Mouse (Mus musculus): ENCODE results near the gene Mpc1.

Mpc1 gene

DNA sequence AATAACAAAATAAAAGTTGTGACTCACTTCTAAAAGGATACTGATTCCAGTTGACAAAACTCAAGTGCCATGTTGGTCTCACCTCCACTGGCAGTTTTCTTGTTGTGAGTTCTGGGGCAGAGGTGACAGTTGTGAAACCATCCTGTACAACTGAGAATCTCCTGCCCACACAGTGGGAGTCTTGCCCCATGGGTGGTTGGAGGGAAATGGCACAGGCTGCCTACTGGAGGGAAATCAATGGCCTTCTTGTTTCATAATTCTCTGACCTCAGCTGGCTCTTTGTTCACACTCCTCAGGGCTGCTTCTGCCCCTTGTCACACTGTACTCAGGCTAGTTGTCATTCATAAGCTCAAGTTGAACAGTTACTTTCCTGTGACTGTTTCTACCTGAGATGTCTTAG is 16.8 kb downstream of the Mpc1 start:
- no peak overlapping the region for H3K4me3 ChIP-seq (replicated peaks; ENCODE audit: low read length)
- H3K4me1 ChIP-seq (replicated peaks; ENCODE audit: low read depth, low read length) = peaks cover 4% of the 10 kb centered on the region; the same call in 1 of the 2 replicates
- TF ChIP-seq NANOG (IDR thresholded peaks at IDR 0.05; ENCODE audit: borderline replicate concordance, low read length) (no peak), CTCF (conservative IDR thresholded peaks at IDR 0.05; ENCODE audit: low read length) (no peak)
- H3K9me3 ChIP-seq (ENCODE audit: low read length) = no peaks in the 10 kb centered on the region
- H3K36me3 ChIP-seq (ENCODE audit: insufficient read depth, low read length) = peaks cover 17% of the 10 kb centered on the region
- H3K27me3 ChIP-seq (ENCODE audit: insufficient read depth, low read length) = 0 out of 2 replicates have a peak, but pooled peaks cover 4% of the 10 kb centered on the region

DNA sequence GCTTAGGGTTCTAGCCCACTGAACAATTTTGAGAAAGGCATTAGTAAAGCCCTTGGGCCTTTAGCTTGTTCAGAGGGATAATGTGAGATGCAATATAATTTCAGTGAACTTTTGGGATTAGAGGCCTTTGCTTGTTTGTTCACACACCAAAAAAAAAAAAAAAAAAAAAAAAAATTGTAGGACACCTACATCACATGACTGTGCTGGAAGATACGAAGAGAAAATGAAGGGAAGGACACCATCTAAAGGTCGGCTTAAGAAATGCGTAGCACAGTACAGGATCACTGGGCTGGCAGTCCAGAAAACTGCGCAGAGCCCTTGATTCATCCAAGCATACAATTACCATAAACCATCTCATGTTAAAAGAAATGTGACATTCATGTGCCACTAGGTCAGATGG is 18.8 kb downstream of the Mpc1 start:
- H3K27me3 ChIP-seq (ENCODE audit: insufficient read depth, low read length) = 0 out of 2 replicates have a peak, but pooled peaks cover 4% of the 10 kb centered on the region
- H3K9me3 ChIP-seq (ENCODE audit: low read length) = no peaks in the 10 kb centered on the region
- peaks cover 4% of the 10 kb centered on the region; the same call in 1 of the 2 replicates for H3K4me1 ChIP-seq (replicated peaks; ENCODE audit: low read depth, low read length)
- peaks cover 13% of the 10 kb centered on the region for H3K36me3 ChIP-seq (ENCODE audit: insufficient read depth, low read length)
- H3K4me3 ChIP-seq (replicated peaks; ENCODE audit: low read length) = no peak overlapping the region
- TF ChIP-seq CTCF (conservative IDR thresholded peaks at IDR 0.05; ENCODE audit: low read length) = no peak
- no peak for TF ChIP-seq POU5F1 (IDR thresholded peaks at IDR 0.05; ENCODE audit: borderline replicate concordance, low read length)
- no peak for TF ChIP-seq NANOG (IDR thresholded peaks at IDR 0.05; ENCODE audit: borderline replicate concordance, low read length)

DNA sequence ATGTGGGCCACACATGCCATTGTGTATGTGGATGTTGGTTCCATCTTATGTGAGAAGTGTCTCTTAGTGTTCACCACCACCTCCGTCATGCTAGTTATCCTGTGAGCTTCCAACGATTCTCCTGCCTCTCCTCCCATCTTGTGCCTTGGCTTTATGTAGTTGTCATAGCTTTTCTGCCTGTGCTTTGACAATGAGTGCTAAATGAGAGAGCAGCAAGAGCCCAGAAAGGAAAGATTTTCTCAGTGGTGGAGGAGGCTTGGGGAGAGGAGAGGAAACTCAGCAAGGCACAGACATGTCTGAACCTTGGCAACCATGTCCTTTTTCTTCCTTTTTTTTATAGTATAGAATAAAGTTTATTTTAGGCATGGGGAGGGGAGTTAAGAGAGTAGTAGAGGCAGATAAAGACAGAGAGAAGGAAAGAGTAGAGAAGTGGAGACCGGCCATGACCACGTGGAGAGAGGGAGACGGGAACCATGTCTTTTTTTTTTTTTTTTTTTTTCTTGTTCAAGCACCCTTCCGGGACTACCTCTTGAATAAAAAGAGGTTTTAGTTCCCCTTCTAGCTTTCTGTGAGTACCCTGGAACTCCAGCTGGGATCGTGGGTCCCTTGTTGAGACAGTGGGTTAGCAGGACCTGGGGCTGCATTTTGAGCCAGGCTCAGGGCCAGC is 20.2 kb downstream of the Mpc1 start:
- no peak for TF ChIP-seq POU5F1 (IDR thresholded peaks at IDR 0.05; ENCODE audit: borderline replicate concordance, low read length)
- H3K36me3 ChIP-seq (ENCODE audit: insufficient read depth, low read length) = peaks cover 5% of the 10 kb centered on the region
- no peaks in the 10 kb centered on the region for H3K9me3 ChIP-seq (ENCODE audit: low read length)
- H3K27me3 ChIP-seq (ENCODE audit: insufficient read depth, low read length) = peaks cover 9% of the 10 kb centered on the region; the same call in 1 of the 2 replicates
- H3K4me3 ChIP-seq (replicated peaks; ENCODE audit: low read length) = no peak overlapping the region
- H3K4me1 ChIP-seq (replicated peaks; ENCODE audit: low read depth, low read length) = peaks cover 4% of the 10 kb centered on the region; the same call in 1 of the 2 replicates

DNA sequence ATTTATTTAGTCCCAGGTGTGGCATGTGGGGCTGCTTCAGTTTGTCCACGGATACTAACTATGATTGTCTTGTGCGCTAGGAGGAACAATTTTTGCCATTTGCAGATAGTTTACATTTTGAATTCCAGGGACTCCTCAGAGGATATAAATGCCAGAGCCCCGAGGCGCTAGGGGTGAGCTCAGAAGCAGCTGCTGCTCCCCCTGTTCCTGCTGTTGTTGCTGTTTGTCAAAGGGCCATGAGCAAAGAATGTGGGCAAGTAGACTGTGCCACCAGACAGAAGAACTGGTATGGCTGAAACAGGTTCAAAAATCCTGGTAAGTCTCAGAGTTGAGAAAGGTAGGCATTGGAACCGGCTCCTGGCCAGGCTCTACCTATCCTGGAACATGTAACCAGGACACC is 21.0 kb downstream of the Mpc1 start:
- TF ChIP-seq CTCF (conservative IDR thresholded peaks at IDR 0.05; ENCODE audit: low read length) = no peak
- no peak for TF ChIP-seq POU5F1 (IDR thresholded peaks at IDR 0.05; ENCODE audit: borderline replicate concordance, low read length)
- Histone ChIP-seq H3K4me1 (replicated peaks; ENCODE audit: low read depth, low read length) (peaks cover 4% of the 10 kb centered on the region; the same call in 1 of the 2 replicates), H3K9me3 (ENCODE audit: low read length) (no peaks in the 10 kb centered on the region), H3K36me3 (ENCODE audit: insufficient read depth, low read length) (no peaks in the 10 kb centered on the region), H3K4me3 (replicated peaks; ENCODE audit: low read length) (no peak overlapping the region), H3K27me3 (ENCODE audit: insufficient read depth, low read length) (peaks cover 14% of the 10 kb centered on the region)

DNA sequence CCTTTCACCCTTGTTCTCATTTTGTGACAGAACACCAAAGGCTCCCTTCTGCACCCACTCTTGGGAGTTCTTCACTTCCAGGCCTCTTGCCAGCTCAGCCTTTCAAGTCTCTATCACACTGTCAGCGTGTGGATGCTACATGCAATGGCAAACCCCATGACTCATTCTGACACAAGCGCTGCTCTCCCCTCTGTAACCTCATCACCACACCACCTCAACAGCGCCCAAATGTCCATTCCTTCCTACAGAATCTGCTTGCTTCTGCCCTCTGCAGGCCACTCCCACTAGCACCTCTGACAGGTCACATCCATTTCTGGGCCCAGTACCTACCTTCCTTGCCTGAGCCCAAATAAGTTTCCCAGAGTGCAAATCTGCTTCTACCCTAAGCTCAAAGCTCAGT is 23.1 kb downstream of the Mpc1 start:
- H3K9me3 ChIP-seq (ENCODE audit: low read length) = no peaks in the 10 kb centered on the region
- no peak overlapping the region for H3K4me3 ChIP-seq (replicated peaks; ENCODE audit: low read length)
- peaks cover 7% of the 10 kb centered on the region; the same call in 1 of the 2 replicates for H3K4me1 ChIP-seq (replicated peaks; ENCODE audit: low read depth, low read length)
- TF ChIP-seq CTCF (conservative IDR thresholded peaks at IDR 0.05; ENCODE audit: low read length) = peak; percentile 21
- TF ChIP-seq NANOG (IDR thresholded peaks at IDR 0.05; ENCODE audit: borderline replicate concordance, low read length) = no peak
- peaks cover 14% of the 10 kb centered on the region for H3K27me3 ChIP-seq (ENCODE audit: insufficient read depth, low read length)
- H3K36me3 ChIP-seq (ENCODE audit: insufficient read depth, low read length) = no peaks in the 10 kb centered on the region

DNA sequence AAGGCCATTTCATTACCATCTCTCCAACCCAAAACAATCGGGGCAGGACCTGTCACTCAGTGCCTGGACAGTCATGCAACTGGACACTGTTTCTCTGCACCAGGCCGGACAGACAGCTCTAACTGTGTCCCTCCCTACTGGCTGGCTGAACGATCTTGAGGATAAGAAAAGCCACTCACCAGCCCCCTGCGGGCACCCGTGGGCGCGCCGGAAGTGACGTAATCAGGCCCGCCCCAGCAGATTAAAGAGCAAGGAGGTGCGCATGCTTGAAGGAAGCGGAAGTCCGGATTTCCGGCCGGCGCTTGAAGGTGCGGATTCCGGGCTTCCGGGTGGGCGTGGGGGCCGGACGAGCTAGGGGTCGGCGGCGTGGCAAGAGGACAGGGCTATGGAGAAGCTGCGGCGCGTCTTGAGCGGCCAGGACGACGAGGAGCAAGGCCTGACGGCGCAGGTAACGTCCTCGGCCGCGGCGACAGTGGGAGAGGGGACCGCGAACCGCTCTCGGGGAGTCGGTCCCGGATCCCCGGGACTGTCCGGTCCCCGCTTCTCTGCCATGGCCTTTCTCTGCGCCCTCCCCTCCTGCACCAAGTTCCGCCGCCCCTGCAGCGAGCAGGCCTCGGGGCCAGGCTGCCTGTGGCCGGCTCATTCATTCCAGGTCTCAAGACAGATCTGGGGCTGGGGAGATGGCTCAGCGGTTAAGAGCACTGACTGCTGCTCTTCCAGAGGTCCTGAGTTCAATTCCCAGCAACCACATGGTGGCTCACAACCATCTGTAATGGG is 28.3 kb downstream of the Mpc1 start, which contains the start of gene Sft2d1:
Gene Sft2d1, plus strand, starts transcription at position 265 of the 777 bp plus-strand sequence.
- peak within 1 kb of the TSS; percentile 91 for H3K4me3 ChIP-seq (replicated peaks; ENCODE audit: low read length)
- peaks cover 16% of the 10 kb centered on the region for H3K36me3 ChIP-seq (ENCODE audit: insufficient read depth, low read length)
- peaks cover 36% of the 10 kb centered on the region for H3K4me1 ChIP-seq (replicated peaks; ENCODE audit: low read depth, low read length)
- H3K27me3 ChIP-seq (ENCODE audit: insufficient read depth, low read length) = peaks cover 11% of the 10 kb centered on the region
- TF ChIP-seq CTCF (conservative IDR thresholded peaks at IDR 0.05; ENCODE audit: low read length) = no peak
- TF ChIP-seq POU5F1 (IDR thresholded peaks at IDR 0.05; ENCODE audit: borderline replicate concordance, low read length) = no peak
- no peaks in the 10 kb centered on the region for H3K9me3 ChIP-seq (ENCODE audit: low read length)

DNA sequence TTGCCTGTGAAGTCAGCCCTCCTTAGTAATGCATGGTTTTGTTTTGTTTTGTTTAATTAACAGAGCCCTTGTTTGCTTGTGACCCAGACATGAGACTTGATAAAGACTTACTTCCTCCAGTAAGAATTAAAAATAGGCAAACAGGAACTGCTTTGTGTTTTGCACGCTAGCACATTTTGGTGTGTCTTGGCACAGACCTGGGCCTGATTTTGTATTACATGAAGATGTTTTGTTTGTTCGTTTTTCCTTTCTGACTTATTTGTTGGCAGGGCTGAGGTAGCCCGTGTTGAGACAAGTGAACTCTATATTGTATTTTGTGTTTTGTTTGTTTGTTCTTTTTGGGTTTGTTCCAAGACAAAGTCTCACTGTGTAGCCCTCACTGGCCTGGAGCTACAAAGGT is 29.0 kb downstream of the Mpc1 start:
- Histone ChIP-seq H3K4me1 (replicated peaks; ENCODE audit: low read depth, low read length) (peaks cover 43% of the 10 kb centered on the region), H3K36me3 (ENCODE audit: insufficient read depth, low read length) (peaks cover 20% of the 10 kb centered on the region), H3K9me3 (ENCODE audit: low read length) (no peaks in the 10 kb centered on the region), H3K4me3 (replicated peaks; ENCODE audit: low read length) (peak overlapping the region; percentile 91), H3K27me3 (ENCODE audit: insufficient read depth, low read length) (peaks cover 11% of the 10 kb centered on the region)
- no peak for TF ChIP-seq CTCF (conservative IDR thresholded peaks at IDR 0.05; ENCODE audit: low read length)
- no peak for TF ChIP-seq POU5F1 (IDR thresholded peaks at IDR 0.05; ENCODE audit: borderline replicate concordance, low read length)
- TF ChIP-seq NANOG (IDR thresholded peaks at IDR 0.05; ENCODE audit: borderline replicate concordance, low read length) = no peak

DNA sequence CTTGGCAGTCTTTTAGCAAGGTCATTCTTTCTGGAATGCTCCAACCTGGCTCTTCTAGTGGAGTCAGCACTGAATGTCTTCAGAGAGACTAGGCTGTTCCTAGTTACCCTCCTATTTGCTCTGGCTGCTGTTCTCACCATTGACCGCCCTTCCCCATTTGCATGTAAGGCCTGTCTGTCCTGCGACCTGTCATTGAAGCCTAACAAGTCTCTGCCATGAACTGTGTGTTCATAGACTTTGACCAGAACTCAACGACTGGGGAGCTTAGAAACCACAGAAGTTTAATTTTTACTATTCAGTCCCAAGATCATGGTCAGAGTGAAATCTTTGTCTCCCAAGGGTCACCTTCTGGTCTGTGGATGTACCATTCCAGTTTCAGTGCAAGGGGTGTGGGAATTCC is 31.3 kb downstream of the Mpc1 start:
- H3K9me3 ChIP-seq (ENCODE audit: low read length) = no peaks in the 10 kb centered on the region
- TF ChIP-seq CTCF (conservative IDR thresholded peaks at IDR 0.05; ENCODE audit: low read length) (no peak), NANOG (IDR thresholded peaks at IDR 0.05; ENCODE audit: borderline replicate concordance, low read length) (no peak), POU5F1 (IDR thresholded peaks at IDR 0.05; ENCODE audit: borderline replicate concordance, low read length) (no peak)
- peaks cover 43% of the 10 kb centered on the region for H3K4me1 ChIP-seq (replicated peaks; ENCODE audit: low read depth, low read length)
- no peaks in the 10 kb centered on the region for H3K27me3 ChIP-seq (ENCODE audit: insufficient read depth, low read length)
- peaks cover 38% of the 10 kb centered on the region for H3K36me3 ChIP-seq (ENCODE audit: insufficient read depth, low read length)
- no peak overlapping the region for H3K4me3 ChIP-seq (replicated peaks; ENCODE audit: low read length)

Measured in E14TG2a.4 (cell line).